Mouse (Mus musculus) testis, adult 2 months (tissue): ENCODE results near the gene Gm21887.
"Not testable (repeated sequence)": the region's sequence is repeated elsewhere in the genome, so short reads cannot be mapped to it uniquely, and the experiment has no call there.

Source experiments
- CTCF ChIP-seq: fragments of 200-500 bp; IDR thresholded peaks from 2 replicates; pipeline ENCODE4 v1.5.1; 2012; ENCODE audit warnings: low read depth, mild to moderate bottlenecking, inconsistent platforms, low read length, moderate library complexity; ENCODE audit not compliant: control insufficient read depth, insufficient read depth, insufficient replicate concordance
- POLR2A ChIP-seq: fragments of 200-500 bp; IDR thresholded peaks from 2 replicates; pipeline ENCODE4 v1.6.1; 2012; ENCODE audit warnings: low read depth, mild to moderate bottlenecking, inconsistent platforms, low read length, moderate library complexity; ENCODE audit not compliant: control insufficient read depth

- TF ChIP-seq POLR2A, CTCF: not testable (repeated sequence)
Measured at GRCm38 (mm10) chrX:169972791-169973494, 36.5 kb upstream of the Gm21887 start.
